Mouse (Mus musculus): ENCODE data around the gene Ergic1. TPM values are rescaled to one million over a fixed set of nuclear protein-coding genes. Genes with fewer than 3 reads are reported as not detected.

Ergic1 gene
- polyA plus RNA-seq, 1 experiment from 2014 or later: 89.6 TPM

DNA sequence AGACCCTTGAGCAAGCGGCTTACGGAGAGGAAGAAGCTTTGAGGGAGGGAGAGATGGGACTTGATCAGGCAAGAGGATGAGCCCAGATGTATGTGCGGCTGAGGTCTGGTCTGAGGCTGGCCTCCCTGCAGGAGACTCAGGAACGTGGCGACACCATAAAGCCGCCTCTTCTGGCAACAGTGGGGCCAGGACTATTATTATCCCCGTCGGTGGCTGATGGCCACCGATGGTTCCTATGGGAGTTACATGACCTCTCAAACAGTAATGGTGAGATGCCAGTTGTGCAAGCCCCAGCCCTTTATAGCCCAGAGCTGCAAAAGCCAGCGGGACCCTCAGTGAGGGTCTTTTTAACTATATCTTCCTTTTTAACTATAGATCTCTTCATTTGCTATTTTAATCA is 63.7 kb downstream of the Ergic1 start:
- Histone ChIP-seq H3K27me3 (no peaks in the 10 kb centered on the region), H3K27ac (replicated peaks) (no peak overlapping the region), H3K4me1 (no peaks in the 10 kb centered on the region), H3K36me3 (peaks cover 83% of the 10 kb centered on the region), H3K4me3 (no peak overlapping the region), H3K9ac (replicated peaks) (no peak overlapping the region), H3K4me2 (replicated peaks) (no peak overlapping the region), H3K9me3 (no peaks in the 10 kb centered on the region)
- WGBS: 91% methylated on average over 10 of the region's 10 CpGs
- no peak for ATAC-seq (ENCODE audit: low FRiP score, low read depth)

DNA sequence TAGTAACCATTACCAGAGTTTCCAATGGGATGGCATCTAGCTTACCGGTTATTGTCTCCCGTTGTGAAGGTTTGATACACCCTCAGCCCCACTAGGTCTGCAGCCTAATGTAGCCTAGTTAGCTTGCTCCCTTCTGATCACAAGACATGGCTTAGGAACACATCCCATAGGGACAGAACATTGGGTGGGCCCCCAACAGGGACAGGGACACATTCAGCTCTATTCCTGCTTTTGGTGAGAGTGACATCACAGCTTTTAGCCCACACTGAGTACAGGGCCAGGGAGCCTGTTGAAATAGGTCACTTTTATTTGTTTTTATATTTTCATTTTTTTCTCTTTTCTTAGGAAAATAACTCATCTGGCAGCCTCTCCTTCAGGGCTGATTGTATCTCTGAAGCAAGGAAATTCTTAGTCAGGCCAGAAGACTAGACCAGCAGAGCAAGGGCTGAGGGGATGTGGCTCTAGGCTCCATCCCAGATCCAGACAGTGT is 64.3 kb downstream of the Ergic1 start:
- 88% methylated on average over 2 of the region's 2 CpGs for WGBS
- Histone ChIP-seq H3K27me3 (no peaks in the 10 kb centered on the region), H3K4me1 (no peaks in the 10 kb centered on the region), H3K4me2 (replicated peaks) (no peak overlapping the region), H3K4me3 (no peak overlapping the region), H3K36me3 (peaks cover 83% of the 10 kb centered on the region), H3K9ac (replicated peaks) (no peak overlapping the region), H3K9me3 (no peaks in the 10 kb centered on the region), H3K27ac (replicated peaks) (no peak overlapping the region)
- ATAC-seq (ENCODE audit: low FRiP score, low read depth): no peak

DNA sequence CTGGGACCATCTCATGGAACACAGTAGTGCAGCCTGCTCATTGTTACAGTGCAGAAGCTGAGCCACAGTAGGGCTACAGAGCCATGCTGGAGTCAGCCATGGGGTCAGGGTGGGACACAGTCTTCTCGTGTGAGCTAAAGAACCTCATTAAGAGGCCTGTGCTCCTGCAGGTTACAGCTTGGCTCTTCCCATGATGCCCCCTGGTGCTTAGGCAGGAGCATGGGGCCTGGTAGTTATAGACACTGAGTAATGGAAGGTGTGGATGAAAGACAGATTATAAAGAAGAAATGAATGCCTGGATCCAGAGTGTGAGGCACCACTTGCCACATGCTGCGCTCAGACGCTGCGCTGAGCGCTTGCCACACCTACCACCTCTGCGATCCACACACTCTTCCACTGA is 67.2 kb downstream of the Ergic1 start:
- Histone ChIP-seq H3K27ac (replicated peaks) (no peak overlapping the region), H3K4me2 (replicated peaks) (no peak overlapping the region), H3K9ac (replicated peaks) (no peak overlapping the region), H3K4me1 (no peaks in the 10 kb centered on the region), H3K36me3 (peaks cover 90% of the 10 kb centered on the region), H3K27me3 (no peaks in the 10 kb centered on the region), H3K4me3 (no peak overlapping the region), H3K9me3 (no peaks in the 10 kb centered on the region)
- ATAC-seq (ENCODE audit: low FRiP score, low read depth): no peak
- WGBS: 85% methylated on average over 6 of the region's 6 CpGs

DNA sequence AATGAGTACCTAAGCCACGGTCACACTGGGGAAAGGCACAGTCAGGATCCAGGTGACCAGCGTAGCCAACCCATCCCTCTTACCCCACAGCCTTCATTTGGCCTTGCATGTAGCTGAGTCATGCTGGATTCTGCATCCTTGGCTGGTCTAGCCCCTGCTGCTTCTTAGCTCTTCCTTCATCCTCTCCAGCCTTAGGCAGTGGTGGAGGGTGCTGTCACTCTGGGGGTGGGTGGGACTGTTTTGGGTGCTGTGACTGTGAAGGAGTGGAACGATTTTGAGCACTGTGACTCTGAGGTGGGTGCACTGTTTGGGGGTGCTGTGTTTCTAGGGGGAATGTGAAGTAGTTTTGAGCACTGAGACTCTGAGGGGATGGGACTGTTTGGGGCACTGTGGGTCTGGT is 67.6 kb downstream of the Ergic1 start:
- Histone ChIP-seq H3K4me1 (no peaks in the 10 kb centered on the region), H3K27me3 (no peaks in the 10 kb centered on the region), H3K9ac (replicated peaks) (no peak overlapping the region), H3K27ac (replicated peaks) (no peak overlapping the region), H3K9me3 (no peaks in the 10 kb centered on the region), H3K4me2 (replicated peaks) (no peak overlapping the region), H3K36me3 (peaks cover 90% of the 10 kb centered on the region), H3K4me3 (no peak overlapping the region)
- WGBS: 91% methylated on average over 3 of the region's 3 CpGs
- ATAC-seq (ENCODE audit: low FRiP score, low read depth): no peak

DNA sequence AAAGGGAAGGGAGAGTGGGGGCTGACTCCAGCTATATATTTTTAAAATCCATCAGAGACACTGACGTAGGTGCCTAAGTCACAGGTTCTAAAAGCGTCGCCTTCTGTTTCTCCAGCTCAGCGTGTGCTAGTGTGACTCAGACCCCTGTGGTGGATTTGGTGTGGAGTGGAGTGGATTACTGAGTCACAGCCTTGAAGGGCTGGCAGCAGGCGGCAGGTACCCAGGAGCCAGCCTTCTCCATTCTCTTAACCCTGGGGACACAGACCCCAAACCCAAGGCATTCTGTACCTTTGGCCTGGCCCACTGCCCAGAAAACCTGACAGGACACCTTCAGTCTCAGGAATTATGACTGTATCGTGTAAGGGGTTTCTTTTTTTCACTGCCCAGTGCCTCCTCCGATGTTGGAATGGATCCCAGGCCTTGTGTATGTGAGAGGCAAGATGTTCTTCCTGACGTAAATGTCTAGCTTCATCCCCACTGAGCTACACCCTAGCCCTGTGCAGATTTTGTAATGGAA is 70.6 kb downstream of the Ergic1 start:
- Histone ChIP-seq H3K9ac (replicated peaks) (no peak overlapping the region), H3K4me3 (no peak overlapping the region), H3K4me1 (no peaks in the 10 kb centered on the region), H3K36me3 (peaks cover 92% of the 10 kb centered on the region), H3K9me3 (no peaks in the 10 kb centered on the region), H3K4me2 (replicated peaks) (no peak overlapping the region), H3K27me3 (no peaks in the 10 kb centered on the region), H3K27ac (replicated peaks) (no peak overlapping the region)
- WGBS: 90% methylated on average over 8 of the region's 8 CpGs
- ATAC-seq (ENCODE audit: low FRiP score, low read depth): no peak

DNA sequence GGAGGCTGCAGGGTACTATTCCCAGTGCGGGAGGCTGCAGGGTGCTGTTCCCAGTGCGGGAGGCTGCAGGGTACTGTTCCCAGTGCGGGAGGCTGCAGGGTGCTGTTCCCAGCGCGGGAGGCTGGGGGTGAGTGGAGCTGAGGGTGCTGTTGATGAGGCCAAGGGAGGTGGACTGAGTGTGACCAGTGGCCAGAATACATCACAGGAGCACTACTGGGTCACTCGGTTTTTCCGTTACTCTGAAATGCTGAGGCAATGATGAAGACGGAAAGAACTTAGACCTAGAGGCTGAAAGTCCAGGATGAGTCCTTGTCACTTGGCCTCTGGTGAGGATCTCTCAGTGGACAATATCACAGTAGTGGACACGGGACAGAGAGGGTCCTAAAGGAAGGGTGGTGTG is 71.9 kb downstream of the Ergic1 start:
- ATAC-seq (ENCODE audit: low FRiP score, low read depth): no peak
- H3K27me3 ChIP-seq: no peaks in the 10 kb centered on the region
- H3K9me3 ChIP-seq: no peaks in the 10 kb centered on the region
- no peak overlapping the region for H3K4me2 ChIP-seq (replicated peaks)
- 93% methylated on average over 9 of the region's 9 CpGs for WGBS
- no peak overlapping the region for H3K9ac ChIP-seq (replicated peaks)
- H3K4me3 ChIP-seq: no peak overlapping the region
- no peaks in the 10 kb centered on the region for H3K4me1 ChIP-seq
- H3K27ac ChIP-seq (replicated peaks): no peak overlapping the region
- peaks cover 81% of the 10 kb centered on the region for H3K36me3 ChIP-seq

DNA sequence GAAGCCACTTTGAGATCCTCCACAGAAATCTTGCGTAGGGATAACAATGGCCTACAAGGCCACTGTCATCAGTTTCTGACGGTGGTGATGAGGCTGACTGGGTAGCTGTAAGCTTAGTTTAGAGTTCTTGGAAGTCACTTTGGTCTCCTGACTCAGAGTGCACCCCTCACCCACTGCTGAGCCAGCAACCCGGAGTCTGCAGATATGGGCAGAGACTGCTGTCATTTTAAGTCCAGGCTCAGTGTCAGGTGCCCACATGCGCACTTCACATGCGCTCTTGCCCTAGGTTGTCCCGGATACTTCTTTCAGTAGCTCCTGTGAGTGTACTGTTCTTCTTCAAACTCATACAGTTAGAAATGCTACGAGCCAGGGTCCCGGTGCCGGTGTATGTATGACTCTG is 72.6 kb downstream of the Ergic1 start:
- Histone ChIP-seq H3K9me3 (no peaks in the 10 kb centered on the region), H3K27me3 (no peaks in the 10 kb centered on the region), H3K4me3 (no peak overlapping the region), H3K4me1 (no peaks in the 10 kb centered on the region), H3K4me2 (replicated peaks) (no peak overlapping the region), H3K9ac (replicated peaks) (no peak overlapping the region), H3K36me3 (peaks cover 78% of the 10 kb centered on the region), H3K27ac (replicated peaks) (no peak overlapping the region)
- ATAC-seq (ENCODE audit: low FRiP score, low read depth): no peak
- 97% methylated on average over 9 of the region's 9 CpGs for WGBS

DNA sequence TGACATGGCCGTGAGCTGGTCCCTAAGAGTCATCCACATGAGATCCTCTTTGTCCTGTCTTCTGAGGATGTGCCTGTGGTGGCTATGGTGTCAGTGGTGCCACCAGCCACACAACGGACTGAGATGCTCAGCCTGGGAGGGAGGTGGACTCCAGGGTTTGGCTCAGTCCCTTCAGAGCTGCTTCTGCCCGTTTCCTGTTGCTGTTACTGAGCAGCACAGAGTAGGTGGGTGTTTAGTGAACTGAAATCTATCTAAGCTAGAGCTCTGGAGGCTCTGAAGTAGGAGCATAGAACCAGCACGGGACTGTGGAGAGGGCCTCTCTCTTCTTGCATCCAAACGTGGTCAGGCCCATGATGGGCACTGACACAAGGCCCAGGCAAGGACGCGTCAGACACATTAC is 73.2 kb downstream of the Ergic1 start:
- WGBS: 95% methylated on average over 7 of the region's 7 CpGs

DNA sequence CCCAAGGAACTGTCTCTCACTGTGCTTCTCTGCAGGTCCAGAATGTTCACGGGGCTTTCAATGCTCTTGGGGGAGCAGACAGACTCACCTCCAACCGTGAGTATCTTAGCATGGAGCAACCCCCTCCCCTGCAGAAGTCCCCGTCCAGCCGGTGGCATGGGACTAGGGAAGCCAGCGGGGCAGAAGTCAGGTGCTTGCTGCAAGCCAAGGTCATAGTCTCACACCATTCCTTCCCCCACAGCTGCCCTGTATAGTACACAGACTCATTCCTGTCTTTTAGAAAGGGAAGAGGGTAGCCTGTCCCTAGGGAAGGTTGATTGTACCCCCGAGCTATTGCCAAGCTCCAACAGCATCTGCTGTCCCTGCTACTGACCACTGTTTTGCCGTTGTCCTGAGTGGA is 74.7 kb downstream of the Ergic1 start:
- Histone ChIP-seq H3K9ac (replicated peaks) (no peak overlapping the region), H3K36me3 (peaks cover 79% of the 10 kb centered on the region), H3K9me3 (no peaks in the 10 kb centered on the region), H3K27me3 (no peaks in the 10 kb centered on the region), H3K4me2 (replicated peaks) (no peak overlapping the region), H3K4me3 (no peak overlapping the region), H3K4me1 (no peaks in the 10 kb centered on the region), H3K27ac (replicated peaks) (no peak overlapping the region)
- 91% methylated on average over 7 of the region's 7 CpGs for WGBS
- ATAC-seq (ENCODE audit: low FRiP score, low read depth): no peak

More for the DNA sequence above, 73.2 kb downstream of the Ergic1 start:
- no peaks in the 10 kb centered on the region for H3K27me3 ChIP-seq
- H3K4me3 ChIP-seq: no peak overlapping the region
- H3K9ac ChIP-seq (replicated peaks): no peak overlapping the region
- H3K27ac ChIP-seq (replicated peaks): no peak overlapping the region
- ATAC-seq (ENCODE audit: low FRiP score, low read depth): no peak
- no peaks in the 10 kb centered on the region for H3K4me1 ChIP-seq
- no peaks in the 10 kb centered on the region for H3K9me3 ChIP-seq
- peaks cover 78% of the 10 kb centered on the region for H3K36me3 ChIP-seq
- no peak overlapping the region for H3K4me2 ChIP-seq (replicated peaks)

DNA sequence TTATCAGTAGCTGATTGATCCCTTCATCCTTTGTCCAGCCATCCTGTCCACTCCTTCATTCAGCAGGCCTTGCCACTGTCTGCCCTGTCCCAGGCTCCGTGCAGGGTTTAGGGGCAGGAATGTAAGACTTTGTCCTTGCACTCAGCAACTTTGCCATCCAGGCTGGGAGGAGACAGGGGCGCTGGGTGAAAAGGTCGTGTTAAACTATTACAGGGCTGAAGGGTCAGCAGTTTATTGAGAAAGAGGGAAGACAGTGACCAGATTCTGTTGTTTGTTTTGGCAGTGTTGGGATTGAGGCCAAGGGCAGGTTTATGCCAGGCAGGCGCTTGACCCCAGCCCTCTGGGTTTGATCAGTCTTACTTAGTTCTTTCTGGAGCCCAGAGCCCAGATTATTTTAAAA is 76.6 kb downstream of the Ergic1 start:
- Histone ChIP-seq H3K36me3 (peaks cover 83% of the 10 kb centered on the region), H3K27me3 (no peaks in the 10 kb centered on the region), H3K27ac (replicated peaks) (no peak overlapping the region), H3K4me1 (no peaks in the 10 kb centered on the region), H3K4me2 (replicated peaks) (no peak overlapping the region), H3K9ac (replicated peaks) (no peak overlapping the region), H3K9me3 (no peaks in the 10 kb centered on the region), H3K4me3 (no peak overlapping the region)
- ATAC-seq (ENCODE audit: low FRiP score, low read depth): no peak
- 80% methylated on average over 4 of the region's 4 CpGs for WGBS

DNA sequence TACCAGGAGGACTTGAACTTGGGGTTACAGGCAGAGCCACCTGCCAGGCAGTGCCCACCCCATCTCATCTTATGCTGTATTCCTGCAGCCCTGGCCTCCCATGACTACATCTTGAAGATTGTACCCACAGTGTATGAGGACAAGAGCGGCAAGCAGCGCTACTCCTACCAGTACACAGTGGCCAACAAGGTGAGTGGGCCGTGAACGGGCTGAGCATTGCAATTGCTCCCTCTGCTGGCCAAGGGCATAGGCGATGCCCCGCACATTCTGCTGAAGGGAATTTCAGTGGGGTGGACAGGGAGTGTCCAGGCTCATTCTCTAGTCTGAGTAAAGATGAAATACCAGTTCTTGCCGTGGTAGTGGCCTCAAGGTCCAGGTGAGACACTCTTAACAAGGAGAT is 77.4 kb downstream of the Ergic1 start:
- no peak overlapping the region for H3K4me3 ChIP-seq
- no peak overlapping the region for H3K9ac ChIP-seq (replicated peaks)
- H3K4me1 ChIP-seq: no peaks in the 10 kb centered on the region
- WGBS: 29% methylated on average over 7 of the region's 7 CpGs
- no peak for ATAC-seq (ENCODE audit: low FRiP score, low read depth)
- H3K9me3 ChIP-seq: no peaks in the 10 kb centered on the region
- no peaks in the 10 kb centered on the region for H3K27me3 ChIP-seq
- H3K27ac ChIP-seq (replicated peaks): no peak overlapping the region
- H3K36me3 ChIP-seq: peaks cover 85% of the 10 kb centered on the region
- H3K4me2 ChIP-seq (replicated peaks): no peak overlapping the region

DNA sequence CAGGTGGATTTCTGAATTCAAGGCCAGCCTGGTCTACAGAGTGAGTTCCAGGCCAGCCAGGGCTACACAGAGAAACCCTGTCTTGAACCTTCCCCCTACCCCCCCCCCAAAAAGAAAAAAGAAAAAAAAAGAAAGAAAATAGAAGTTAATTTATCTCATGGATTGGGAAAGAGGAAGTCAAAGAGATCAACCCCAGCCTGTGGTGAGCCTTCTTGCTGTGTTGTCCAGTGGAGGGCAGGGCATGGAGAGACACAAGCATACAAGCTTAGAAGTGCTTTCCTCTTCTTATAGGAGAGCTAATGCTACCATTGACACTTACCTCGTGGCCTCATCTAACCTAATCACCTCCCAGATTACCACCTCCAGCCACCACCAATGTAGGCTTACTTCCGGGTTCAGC is 78.5 kb downstream of the Ergic1 start:
- Histone ChIP-seq H3K27me3 (no peaks in the 10 kb centered on the region), H3K9ac (replicated peaks) (no peak overlapping the region), H3K4me3 (no peak overlapping the region), H3K9me3 (no peaks in the 10 kb centered on the region), H3K4me1 (peaks cover 9% of the 10 kb centered on the region), H3K4me2 (replicated peaks) (no peak overlapping the region), H3K27ac (replicated peaks) (no peak overlapping the region), H3K36me3 (peaks cover 82% of the 10 kb centered on the region)
- no peak for ATAC-seq (ENCODE audit: low FRiP score, low read depth)
- WGBS: 90% methylated on average over 2 of the region's 2 CpGs

DNA sequence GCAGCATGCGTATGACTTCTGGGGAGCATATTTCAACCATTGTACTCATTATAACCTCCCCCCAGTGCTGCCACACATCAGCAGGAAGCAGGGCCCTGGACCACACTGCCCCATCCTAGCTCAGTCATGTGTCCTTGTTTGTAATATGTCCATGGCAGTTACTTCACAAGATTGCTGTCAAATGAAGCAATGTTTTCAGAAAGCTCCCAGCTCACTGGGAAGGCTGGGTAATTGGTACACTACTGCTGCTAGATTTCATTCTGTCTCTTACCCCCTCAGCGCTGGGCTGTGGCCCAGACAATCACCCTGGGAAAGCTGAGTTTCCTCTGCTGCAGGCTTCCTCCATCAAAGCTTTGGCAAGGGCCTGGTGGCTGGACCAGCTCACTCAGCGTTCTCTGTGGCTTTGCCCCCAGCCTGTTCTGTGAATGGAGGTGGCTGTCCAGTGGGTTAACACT is 79.0 kb downstream of the Ergic1 start:
- Histone ChIP-seq H3K9ac (replicated peaks) (no peak overlapping the region), H3K9me3 (no peaks in the 10 kb centered on the region), H3K27me3 (no peaks in the 10 kb centered on the region), H3K4me2 (replicated peaks) (no peak overlapping the region), H3K27ac (replicated peaks) (no peak overlapping the region), H3K4me1 (peaks cover 14% of the 10 kb centered on the region), H3K4me3 (no peak overlapping the region), H3K36me3 (peaks cover 77% of the 10 kb centered on the region)
- WGBS: 95% methylated on average over 3 of the region's 3 CpGs
- no peak for ATAC-seq (ENCODE audit: low FRiP score, low read depth)
